Mouse (Mus musculus) lung, adult 2 months (tissue): Measurements from ENCODE around the gene Toe1.
"Not testable (repeated sequence)": the region's sequence is repeated elsewhere in the genome, so short reads cannot be mapped to it uniquely, and the experiment has no call there.

Source experiments
- CTCF ChIP-seq: fragments of 200-500 bp; IDR thresholded peaks from 2 replicates; pipeline ENCODE4 v1.5.1; 2011; ENCODE audit warnings: mild to moderate bottlenecking, low read length, control low read depth; ENCODE audit not compliant: insufficient read depth
- POLR2A ChIP-seq: fragments of 200-500 bp; IDR thresholded peaks from 2 replicates; pipeline ENCODE4 v1.6.1; 2011; ENCODE audit warnings: low read depth, mild to moderate bottlenecking, control low read depth, low read length, borderline replicate concordance; ENCODE audit errors: extremely low read depth

DNA sequence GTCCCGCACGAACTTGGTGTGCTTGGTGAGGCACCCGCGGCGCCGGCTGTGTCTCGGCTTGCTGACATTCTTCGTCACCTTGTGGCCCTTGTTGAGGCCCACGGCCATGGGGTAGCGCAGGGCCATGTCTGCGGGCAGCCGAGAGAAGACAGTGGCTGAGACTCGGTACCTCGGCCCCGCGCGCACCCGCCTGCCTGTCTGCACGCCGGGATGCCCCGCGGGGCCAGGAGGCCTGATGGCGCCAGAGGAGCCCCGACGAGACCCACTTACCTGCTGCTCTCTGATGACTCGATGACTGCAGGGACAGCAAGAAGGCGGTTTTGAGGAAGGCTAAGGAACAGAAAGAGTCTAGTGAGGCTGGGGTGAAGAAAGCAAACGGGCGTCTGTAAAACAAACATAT lies 32.7 kb upstream of the Toe1 start:
- TF ChIP-seq CTCF, POLR2A: not testable (repeated sequence)
